Mouse (Mus musculus) G1E (cell line): Measurements from ENCODE around the gene Trim52.

Experiments
- CTCF ChIP-seq: IDR thresholded peaks from 2 replicates; pipeline ENCODE4 v1.5.1; 2012; ENCODE audit warnings: low read depth, low read length, inconsistent platforms, mixed read lengths
- GATA1 ChIP-seq: IDR thresholded peaks from 2 replicates; pipeline ENCODE4 v1.6.1; 2012; ENCODE audit warnings: borderline replicate concordance, low read length, inconsistent platforms, mixed read lengths
- GATA2 ChIP-seq: IDR thresholded peaks from 2 replicates; pipeline ENCODE4 v1.6.1; 2012; ENCODE audit warnings: low read depth, low read length, inconsistent platforms, borderline replicate concordance
- POLR2AphosphoS5 ChIP-seq: IDR thresholded peaks from 2 replicates; pipeline ENCODE4 v1.6.1; 2012; ENCODE audit warnings: low read depth, low read length, inconsistent platforms; ENCODE audit not compliant: insufficient replicate concordance
- TAL1 ChIP-seq: conservative IDR thresholded peaks from 2 replicates; pipeline ENCODE4 v1.6.1; 2012; ENCODE audit warnings: low read depth, low read length, inconsistent platforms, mixed read lengths

DNA sequence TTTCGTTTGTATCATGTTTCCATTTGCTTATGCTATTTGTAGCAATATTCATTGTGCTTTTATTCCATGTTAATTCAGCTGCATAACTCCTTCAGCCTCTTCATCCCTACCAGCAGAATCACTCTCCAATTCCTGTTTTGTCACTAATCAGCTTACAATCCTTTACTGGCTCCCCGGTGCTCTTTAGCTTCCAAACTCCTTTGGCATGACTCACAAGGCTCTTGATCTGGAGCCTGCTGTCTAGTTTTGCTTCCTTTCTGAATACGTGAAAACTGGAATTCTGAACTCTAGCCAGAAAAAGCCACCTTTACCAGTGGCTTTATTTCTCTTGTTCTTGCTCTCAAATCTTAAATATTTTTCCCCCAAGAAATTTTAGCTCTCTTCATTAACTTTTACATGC is 56.3 kb downstream of the Trim52 start:
- TF ChIP-seq CTCF (no peak), GATA1 (no peak), TAL1 (no peak), POLR2AphosphoS5 (no peak), GATA2 (no peak)
